8 mouse cellular contexts compared by ENCODE assay signal in genomic region chr12:4817361-4818101, GRCm38 (mm10). TPM values are rescaled to one million over a fixed set of nuclear protein-coding genes. Genes with fewer than 3 reads are reported as not detected.
DNase-seq lines count a peak whose midpoint lies in the region; ATAC-seq and TF ChIP-seq lines count a peak whose summit lies in the region.

Gene Sf3b6, plus strand, starts transcription at chr12:4817544.

- ATAC-seq in erythroid progenitor cell, adult 5-6 weeks (replicated peaks; ENCODE audit: low FRiP score, poor library complexity, severe bottlenecking): peak; percentile 97
- peak; percentile 99 for ATAC-seq in heart, embryonic 12.5 days (ENCODE audit: insufficient number of reproducible peaks, low FRiP score)
- peak; percentile 99 for ATAC-seq in kidney, postnatal 0 days (replicated peaks; ENCODE audit: low FRiP score, low read depth)
- peak; percentile 97 for ATAC-seq in liver, embryonic 11.5 days (replicated peaks; ENCODE audit: low FRiP score)
- ATAC-seq in stomach, embryonic 14.5 days (ENCODE audit: insufficient number of reproducible peaks, insufficient read depth, low FRiP score, low read depth): peak; percentile 97

- no peak for TF ChIP-seq CTCF in kidney, postnatal 0 days (IDR thresholded peaks at IDR 0.05; ENCODE audit: low read depth)

- H3K27ac ChIP-seq in heart, embryonic 12.5 days (ENCODE audit: poor library complexity, severe bottlenecking): peak within 1 kb of the TSS; percentile 90
- H3K27ac ChIP-seq in kidney, postnatal 0 days: peak within 1 kb of the TSS; percentile 90
- H3K27ac ChIP-seq in liver, embryonic 11.5 days (ENCODE audit: low read depth, low read length): peak within 1 kb of the TSS; percentile 80
- peak within 1 kb of the TSS; percentile 88 for H3K27ac ChIP-seq in stomach, embryonic 14.5 days (ENCODE audit: low read length)

- no peaks in the 10 kb centered on the region for H3K9me3 ChIP-seq in heart, embryonic 12.5 days (replicated peaks)
- H3K9me3 ChIP-seq in kidney, postnatal 0 days (replicated peaks; ENCODE audit: low read length): no peaks in the 10 kb centered on the region
- H3K9me3 ChIP-seq in liver, embryonic 11.5 days (ENCODE audit: control insufficient read depth, low read length): no peaks in the 10 kb centered on the region
- H3K9me3 ChIP-seq in stomach, embryonic 14.5 days (ENCODE audit: control insufficient read depth, low read depth, low read length): no peaks in the 10 kb centered on the region

- H3K9ac ChIP-seq in heart, embryonic 12.5 days: peak within 1 kb of the TSS; percentile 82
- H3K9ac ChIP-seq in kidney, postnatal 0 days (ENCODE audit: low read depth, low read length): peak within 1 kb of the TSS; percentile 77
- peak within 1 kb of the TSS; percentile 74 for H3K9ac ChIP-seq in liver, embryonic 11.5 days (ENCODE audit: low read depth, low read length)
- H3K9ac ChIP-seq in stomach, embryonic 14.5 days (replicated peaks; ENCODE audit: low read depth, low read length): peak within 1 kb of the TSS; percentile 63

- peaks cover 11% of the 10 kb centered on the region for H3K4me1 ChIP-seq in heart, embryonic 12.5 days (replicated peaks)
- no peaks in the 10 kb centered on the region for H3K4me1 ChIP-seq in kidney, postnatal 0 days (replicated peaks; ENCODE audit: insufficient read depth, low read length)
- peaks cover 4% of the 10 kb centered on the region for H3K4me1 ChIP-seq in liver, embryonic 11.5 days (replicated peaks; ENCODE audit: control insufficient read depth, insufficient read depth, low read length)
- peaks cover 4% of the 10 kb centered on the region; the same call in 1 of the 2 replicates for H3K4me1 ChIP-seq in stomach, embryonic 14.5 days (ENCODE audit: control insufficient read depth, insufficient read depth, low read length)

- peaks cover 23% of the 10 kb centered on the region for H3K36me3 ChIP-seq in heart, embryonic 12.5 days
- peaks cover 15% of the 10 kb centered on the region; the same call in 1 of the 2 replicates for H3K36me3 ChIP-seq in kidney, postnatal 0 days (ENCODE audit: insufficient read depth, low read length)
- H3K36me3 ChIP-seq in liver, embryonic 11.5 days (ENCODE audit: control insufficient read depth, insufficient read depth, low read length): peaks cover 6% of the 10 kb centered on the region
- peaks cover 17% of the 10 kb centered on the region for H3K36me3 ChIP-seq in stomach, embryonic 14.5 days (ENCODE audit: control insufficient read depth, insufficient read depth, low read length)

- peak; percentile 97 for DNase-seq in CD4-positive helper T cell, adult 2 months (ENCODE audit: low read depth, low spot score)
- DNase-seq in brain, embryonic 18.5 days (ENCODE audit: low read depth, low spot score): peak; percentile 91
- peak; percentile 99 for DNase-seq in kidney, postnatal 0 days (ENCODE audit: low spot score)
- peak; percentile 97 for DNase-seq in liver, embryonic 11.5 days (ENCODE audit: low spot score)
- peak; percentile 99 for DNase-seq in naive thymus-derived CD4-positive, alpha-beta T cell, adult 2 months (ENCODE audit: low read depth)

- H3K27me3 ChIP-seq in heart, embryonic 12.5 days (replicated peaks): no peaks in the 10 kb centered on the region
- no peaks in the 10 kb centered on the region for H3K27me3 ChIP-seq in kidney, postnatal 0 days (ENCODE audit: insufficient read depth, low read length)
- no peaks in the 10 kb centered on the region for H3K27me3 ChIP-seq in liver, embryonic 11.5 days (replicated peaks; ENCODE audit: control insufficient read depth, insufficient read depth, low read length)
- H3K27me3 ChIP-seq in stomach, embryonic 14.5 days (ENCODE audit: control insufficient read depth, insufficient read depth, low read length): no peaks in the 10 kb centered on the region

- H3K4me2 ChIP-seq in heart, embryonic 12.5 days: peak within 1 kb of the TSS; percentile 98
- peak within 1 kb of the TSS; percentile 92 for H3K4me2 ChIP-seq in kidney, postnatal 0 days (ENCODE audit: low read length)
- H3K4me2 ChIP-seq in liver, embryonic 11.5 days: peak within 1 kb of the TSS; percentile 80
- H3K4me2 ChIP-seq in stomach, embryonic 14.5 days (replicated peaks; ENCODE audit: low read depth, low read length): peak within 1 kb of the TSS; percentile 68

- WGBS in heart, embryonic 12.5 days: under 1% methylated on average over 49 of the region's 49 CpGs
- WGBS in kidney, postnatal 0 days: under 1% methylated on average over 49 of the region's 49 CpGs
- under 1% methylated on average over 49 of the region's 49 CpGs for WGBS in liver, embryonic 11.5 days
- WGBS in stomach, embryonic 14.5 days: under 1% methylated on average over 49 of the region's 49 CpGs

- H3K4me3 ChIP-seq in heart, embryonic 12.5 days: peak within 1 kb of the TSS; percentile 87
- peak within 1 kb of the TSS; percentile 86 for H3K4me3 ChIP-seq in kidney, postnatal 0 days (replicated peaks; ENCODE audit: low read depth, low read length)
- H3K4me3 ChIP-seq in liver, embryonic 11.5 days (ENCODE audit: low read depth, low read length): peak within 1 kb of the TSS; percentile 66
- peak within 1 kb of the TSS; percentile 87 for H3K4me3 ChIP-seq in stomach, embryonic 14.5 days (ENCODE audit: low read depth, low read length)

RNA-seq across cellular contexts. Expression of gene Sf3b6, which starts in this region (rescaled TPM):
- 82.2 and 163 TPM in 2 replicates for total RNA-seq in erythroid progenitor cell, adult 5-6 weeks (2015; ENCODE audit: low replicate concordance)
- total RNA-seq in erythroid progenitor cell, adult 5-6 weeks (2017; ENCODE audit: low replicate concordance): 50.3 and 108 TPM in 2 replicates
- 140 and 160 TPM in 2 replicates for polyA plus RNA-seq in heart, embryonic 12.5 days (2016; fragmentation: Nextera tagmentation; extraction: Ambion mirVana)
- polyA plus RNA-seq in kidney, postnatal 0 days (2015; fragmentation: Nextera tagmentation; extraction: Ambion mirVana): 333 and 389 TPM in 2 replicates
- 302 and 314 TPM in 2 replicates for polyA plus RNA-seq in liver, embryonic 11.5 days (2014; fragmentation: Nextera tagmentation; extraction: Ambion mirVana)
- 309 and 321 TPM in 2 replicates for polyA plus RNA-seq in stomach, embryonic 14.5 days (2014; fragmentation: Nextera tagmentation; extraction: Ambion mirVana)

Comparison
In these comparisons a context has a peak if more than half of its experiments do, and no peak if none do; other contexts are left out.
1. Peak in every context shown above with its lines: DNase-seq, ATAC-seq, H3K4me3 ChIP-seq and H3K27ac ChIP-seq.